Mouse (Mus musculus) T-helper 2 cell (primary cell): ENCODE results near the gene Ush2a.

Experiments
- in situ Hi-C: fragments of 300-600 bp; cut with MboI, MseI; formaldehyde crosslinking; loops from one replicate; pipeline ENCODE4 v1.15.1; 2025; ENCODE audit warnings: high pct_unique_total_duplicates

Gene Ush2a

DNA sequence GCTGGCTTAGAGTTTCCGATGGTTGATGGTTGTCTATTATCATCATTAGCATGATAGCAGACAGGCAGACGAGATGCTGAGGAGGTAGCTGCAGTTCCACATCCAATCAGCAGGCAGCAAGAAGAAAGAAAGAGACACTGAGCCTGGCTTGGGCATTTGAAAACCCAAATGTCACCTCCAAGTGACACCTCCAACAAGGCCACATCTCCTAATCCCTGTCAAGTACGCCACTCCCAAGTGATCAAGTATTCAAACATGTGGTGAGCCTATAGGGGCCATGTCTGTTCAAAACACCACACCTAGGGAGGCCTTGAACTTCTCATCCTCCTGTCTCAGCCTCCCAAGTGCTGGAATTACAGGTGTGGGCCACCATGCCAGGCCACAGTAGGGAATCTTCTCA is 501.9 kb downstream of the Ush2a start:
- in situ Hi-C loops, result no loop called here

DNA sequence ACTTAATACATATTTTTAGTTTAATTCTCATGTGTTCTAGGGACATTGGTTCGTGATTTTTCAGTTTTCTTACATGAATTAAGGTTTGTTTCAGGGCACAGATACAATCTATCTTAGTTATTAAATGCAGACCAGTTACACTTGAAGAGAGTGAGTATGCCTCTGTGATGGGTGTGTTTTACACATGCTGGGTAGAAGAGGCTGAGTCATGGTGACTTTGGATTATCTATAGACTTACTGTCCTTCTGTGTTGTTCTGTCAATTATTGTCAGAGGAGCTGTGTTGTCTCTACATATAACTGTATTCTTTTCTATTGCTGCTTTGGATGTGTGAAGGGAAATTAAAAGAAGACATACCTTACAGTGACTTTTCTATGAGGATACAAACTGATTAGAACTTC is 509.0 kb downstream of the Ush2a start:
- in situ Hi-C loops, result no loop called here

DNA sequence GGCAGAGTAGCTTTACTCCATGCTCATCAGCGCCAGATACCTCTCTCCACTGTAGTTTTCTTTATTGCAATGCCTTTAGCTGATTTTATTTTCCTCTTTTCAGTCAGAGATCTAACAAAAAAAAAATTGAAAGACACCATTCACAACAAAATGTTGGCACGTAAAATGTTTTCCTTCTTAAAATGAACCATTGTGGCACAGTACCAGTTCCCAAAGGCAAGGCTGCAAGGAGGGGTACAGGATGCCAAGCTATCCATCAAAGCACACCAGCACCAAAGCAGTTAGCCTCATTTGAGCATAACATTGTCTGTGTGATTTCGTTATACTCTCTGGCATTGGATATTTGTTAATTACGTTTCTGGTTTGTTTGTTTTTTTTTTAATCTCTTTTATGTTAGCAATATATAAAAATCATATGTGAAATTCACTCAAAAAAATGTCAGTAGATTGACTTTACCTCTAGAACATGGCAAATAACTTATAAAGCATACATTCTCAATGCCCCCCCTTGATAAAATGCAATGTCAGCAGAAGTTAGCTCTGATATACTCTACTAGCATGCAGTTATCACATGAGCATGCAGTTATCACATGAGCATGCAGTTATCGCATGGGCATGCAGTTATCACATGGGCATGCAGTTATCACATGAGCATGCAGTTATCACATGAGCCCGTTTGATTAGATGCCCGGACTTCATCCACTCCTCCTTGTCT is 510.9 kb downstream of the Ush2a start:
- in situ Hi-C loops, result no loop called here

DNA sequence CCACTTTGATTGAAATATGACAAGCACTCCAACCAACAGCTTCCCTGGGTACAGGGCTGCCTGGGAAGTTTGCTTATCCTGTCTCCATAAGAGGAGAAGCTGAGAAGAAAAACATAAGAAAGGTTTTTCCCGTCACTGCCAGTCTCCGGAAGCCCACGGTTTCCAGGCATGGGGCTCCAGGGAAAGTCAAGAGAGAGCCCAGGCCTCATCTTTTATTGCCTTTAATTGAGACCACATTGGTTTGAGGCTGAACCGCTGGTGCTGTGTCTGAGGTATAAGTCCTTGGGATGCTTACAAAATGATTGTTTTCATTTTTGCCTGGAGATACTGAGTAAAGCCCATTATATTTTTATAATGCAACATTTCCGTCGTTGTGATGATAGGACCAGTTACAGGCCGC is 511.8 kb downstream of the Ush2a start:
- in situ Hi-C loops, result no loop called here

DNA sequence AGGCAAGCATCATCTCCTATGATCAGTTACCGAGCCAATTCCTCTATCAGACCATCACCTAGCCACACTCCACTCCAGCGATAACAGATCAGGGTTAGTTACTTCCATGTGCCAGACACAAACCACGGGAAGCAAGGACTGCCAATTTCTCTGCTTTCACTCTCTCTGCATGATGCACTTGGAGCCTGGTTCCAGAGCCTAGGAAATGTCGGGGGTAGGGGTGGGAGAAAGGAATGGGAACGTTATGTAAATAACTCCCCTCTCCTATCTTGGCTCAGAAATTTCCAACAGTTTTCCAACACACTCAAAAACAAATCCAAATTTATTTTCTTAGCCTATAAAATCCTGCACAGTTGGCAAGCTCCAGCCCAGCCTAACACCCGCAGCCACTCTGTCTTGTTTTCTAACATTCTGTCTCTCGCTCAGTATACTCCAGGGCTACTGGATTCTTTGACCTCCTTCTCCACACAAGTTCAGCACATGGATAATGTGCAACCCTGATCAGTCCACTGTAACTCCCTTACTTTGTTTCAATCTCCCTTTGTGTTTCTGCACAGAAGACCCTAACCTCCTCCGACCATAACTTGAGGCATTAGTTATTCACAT is 515.8 kb downstream of the Ush2a start:
- in situ Hi-C loops, result no loop called here

DNA sequence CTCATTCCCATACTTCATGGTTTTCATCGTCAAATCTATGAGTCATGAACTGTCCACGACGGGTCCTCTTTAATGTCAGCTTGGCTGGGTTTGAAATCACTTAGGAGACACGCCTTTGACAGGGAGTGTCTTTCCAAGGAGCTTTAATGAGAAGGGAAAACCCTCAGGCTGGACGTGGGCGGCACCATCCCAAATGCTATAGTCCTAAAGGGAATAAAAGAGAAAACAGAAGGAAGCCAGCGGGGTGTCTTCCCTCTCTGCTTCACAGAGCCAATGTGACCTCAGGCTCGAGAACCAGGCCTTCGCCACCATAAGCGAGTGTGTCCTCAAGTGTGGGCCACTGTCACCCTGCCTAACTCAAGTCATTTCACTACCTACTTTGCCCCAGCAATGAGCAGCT is 523.2 kb downstream of the Ush2a start:
- in situ Hi-C loops, result loop anchor here (10.0 kb wide), 1 partner anchor 100 kb away; no protein-coding TSS in a partner anchor

DNA sequence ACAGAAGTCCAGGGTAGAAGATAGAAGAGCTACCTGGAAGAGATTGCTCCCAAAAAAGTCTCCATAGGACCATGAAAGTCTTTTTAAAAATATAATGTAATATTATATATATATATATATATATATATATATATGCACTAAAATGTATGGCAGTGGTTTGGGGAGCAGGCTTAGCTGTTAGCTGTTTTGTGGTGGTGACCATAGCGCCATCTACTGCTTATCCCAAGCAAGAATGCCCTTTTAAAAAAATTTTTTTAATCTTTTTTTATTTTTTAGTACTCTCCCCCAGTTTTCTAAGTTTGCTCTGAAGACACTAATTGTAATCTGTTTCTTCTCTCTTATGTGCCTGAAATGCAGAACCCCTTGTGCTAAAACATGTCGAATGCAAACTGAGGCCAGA is 543.2 kb downstream of the Ush2a start:
- in situ Hi-C loops, result no loop called here

DNA sequence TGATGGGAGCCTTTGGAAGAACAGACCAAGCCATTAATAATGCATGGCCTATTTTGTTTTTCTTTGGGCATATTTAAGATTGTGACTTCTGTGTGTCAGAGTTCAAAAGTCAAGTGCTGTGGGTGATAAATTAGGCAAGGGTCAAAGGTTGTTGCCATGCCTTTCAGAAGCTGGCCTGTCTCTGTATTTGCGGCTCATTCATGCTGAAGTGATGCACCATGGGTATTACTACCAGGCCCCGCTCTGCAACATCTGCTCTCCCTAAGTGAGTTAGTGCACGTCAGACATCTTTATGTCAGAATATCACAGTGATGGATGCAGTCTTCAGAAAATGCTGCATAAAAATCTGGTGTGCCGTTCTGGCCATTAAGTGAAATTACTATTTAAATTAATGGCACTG is 544.0 kb downstream of the Ush2a start:
- in situ Hi-C loops, result no loop called here

DNA sequence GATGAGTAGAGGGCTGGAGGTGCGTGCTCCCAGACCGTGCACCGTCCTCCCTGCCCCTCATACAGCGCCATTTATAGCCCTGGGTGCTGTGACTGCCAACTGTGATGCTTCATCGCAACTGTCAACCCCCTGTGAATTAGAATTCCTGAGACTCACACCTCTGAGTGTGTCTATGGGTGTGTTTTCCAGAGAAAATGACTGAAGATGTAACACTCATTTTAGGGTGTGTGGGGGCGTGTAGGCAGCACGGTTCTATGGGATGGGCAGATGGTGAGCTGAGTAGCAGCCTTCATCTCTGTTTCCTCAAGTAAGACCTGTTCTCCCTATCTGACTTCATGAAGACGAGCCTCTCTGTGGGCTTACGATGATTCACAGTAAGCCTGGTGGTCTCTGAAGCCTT is 548.8 kb downstream of the Ush2a start:
- in situ Hi-C loops, result no loop called here

DNA sequence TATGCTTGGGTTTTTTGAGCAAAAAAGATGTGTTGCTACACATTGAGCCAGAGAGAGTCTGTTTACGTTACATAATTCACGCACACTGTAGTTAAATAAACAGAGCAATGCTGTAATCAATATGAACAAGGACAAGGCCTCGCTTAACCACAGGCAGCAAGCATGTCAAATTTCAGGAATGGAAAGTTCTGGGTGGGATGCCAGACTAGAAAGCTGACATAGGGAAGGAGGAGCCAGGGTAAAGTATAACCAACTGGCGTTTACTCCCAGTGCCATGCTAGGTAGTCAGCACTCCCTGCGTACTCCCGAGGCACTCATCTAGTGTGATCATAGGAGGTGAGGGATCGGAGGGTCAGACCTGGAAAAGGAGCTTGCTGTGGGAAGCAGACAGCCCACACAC is 553.2 kb downstream of the Ush2a start:
- in situ Hi-C loops, result no loop called here

DNA sequence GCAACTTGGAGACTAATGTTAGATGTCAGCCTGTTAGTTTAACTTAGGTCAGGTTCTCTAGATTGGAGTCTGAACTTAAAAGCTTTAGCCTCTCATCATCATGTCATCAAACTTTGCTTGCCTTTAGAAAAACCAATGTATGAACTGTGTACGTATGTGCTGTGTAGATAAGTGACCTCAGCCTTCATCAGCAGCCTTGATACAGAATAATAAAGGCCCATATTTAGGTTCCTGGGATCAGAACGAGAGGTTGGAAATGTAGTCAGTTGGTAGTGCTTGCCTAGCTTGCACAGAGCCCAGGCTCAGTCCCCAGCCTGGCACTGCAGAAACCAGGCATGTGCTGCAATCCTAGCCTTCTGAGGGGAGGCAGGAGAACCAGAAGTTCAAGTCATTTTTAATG is 562.4 kb downstream of the Ush2a start:
- in situ Hi-C loops, result no loop called here

DNA sequence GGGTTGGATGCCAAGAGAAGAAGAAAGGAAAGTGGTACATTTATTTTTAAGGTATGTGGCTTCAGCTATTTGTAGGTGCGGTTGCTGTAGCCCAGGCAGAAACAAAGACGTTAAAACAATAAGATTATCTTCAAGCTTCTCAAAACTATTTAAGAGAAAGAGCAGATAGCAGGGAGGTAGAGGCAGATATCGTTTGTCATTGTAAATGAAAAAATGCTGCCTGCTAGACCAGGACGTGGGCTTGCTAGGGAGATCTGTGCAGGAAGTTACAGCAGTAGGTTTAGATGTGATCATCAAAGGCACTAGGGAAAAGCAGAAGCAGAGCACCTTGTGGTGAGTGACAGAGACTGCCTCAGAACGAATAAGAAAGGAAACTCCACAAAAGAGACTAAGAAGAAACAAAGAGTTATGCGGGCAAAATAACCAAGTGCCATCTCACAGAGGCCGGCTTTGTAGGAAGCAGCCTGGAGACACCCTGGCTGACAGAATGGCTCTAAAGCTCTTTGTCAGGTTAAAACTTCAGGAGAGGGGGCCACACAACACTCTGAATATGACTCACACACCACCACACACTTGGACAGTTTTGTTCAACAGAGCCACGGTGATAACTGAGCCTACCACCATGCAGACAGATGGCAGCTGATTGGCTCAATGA is 563.2 kb downstream of the Ush2a start:
- in situ Hi-C loops, result no loop called here

DNA sequence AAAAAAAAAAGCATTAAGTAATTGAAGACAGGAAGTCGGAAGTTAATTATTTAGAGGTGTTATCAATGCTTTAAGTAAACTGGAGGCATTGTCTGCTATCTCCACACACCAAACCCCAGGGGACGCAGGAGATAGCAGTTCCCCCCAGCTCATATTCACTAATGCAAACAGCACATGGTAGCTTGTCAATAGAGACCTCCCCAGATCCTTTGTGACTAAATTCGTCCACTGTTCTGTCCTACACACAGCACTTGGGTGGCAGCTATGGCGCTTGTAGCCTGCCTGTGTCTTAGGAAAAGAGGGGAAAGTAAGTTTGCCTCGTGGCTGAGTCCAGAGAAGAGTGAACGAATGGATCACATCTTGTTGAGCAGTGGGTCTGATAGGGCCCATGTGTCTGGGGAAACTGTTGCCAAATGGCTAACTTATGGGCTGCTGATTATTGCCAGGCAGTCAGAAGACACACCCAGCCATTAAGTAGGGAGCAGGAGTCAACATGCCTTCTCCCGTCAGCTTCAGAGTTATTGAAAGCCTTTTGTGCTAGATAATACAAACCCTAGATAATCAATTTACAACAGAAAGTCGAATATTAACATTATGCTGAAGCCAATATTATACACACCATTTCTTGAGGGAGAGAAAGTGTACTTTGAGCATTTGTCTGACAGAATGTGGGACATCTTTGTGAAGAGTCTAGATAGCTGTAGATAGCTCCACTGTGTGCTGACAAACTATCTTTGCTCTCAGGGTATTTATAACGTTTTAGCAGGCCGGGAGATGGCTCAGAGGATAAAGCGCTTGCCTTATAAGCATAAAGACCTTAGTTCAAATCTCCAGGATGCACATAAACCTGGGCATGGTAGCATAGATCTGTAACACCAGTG is 568.9 kb downstream of the Ush2a start:
- in situ Hi-C loops, result no loop called here

DNA sequence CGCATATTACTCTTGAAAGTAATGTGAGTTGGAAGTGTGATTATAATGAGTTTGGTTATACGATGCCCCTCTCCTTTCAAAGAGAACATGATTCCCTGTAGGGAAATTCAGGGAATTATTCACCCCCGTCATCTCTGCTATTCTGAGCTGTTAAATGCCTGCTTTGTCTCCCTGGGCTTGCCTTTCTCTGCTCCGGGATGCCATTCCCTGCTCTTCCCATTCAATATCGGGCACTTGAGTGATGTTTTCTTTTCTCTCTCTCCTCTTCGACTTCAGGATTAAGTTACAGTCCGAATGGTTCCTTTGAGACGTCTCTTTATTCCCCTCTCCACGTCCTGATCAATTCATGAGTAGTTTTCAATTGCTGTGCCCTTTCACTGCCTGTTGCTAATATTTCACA is 572.1 kb downstream of the Ush2a start:
- in situ Hi-C loops, result no loop called here

DNA sequence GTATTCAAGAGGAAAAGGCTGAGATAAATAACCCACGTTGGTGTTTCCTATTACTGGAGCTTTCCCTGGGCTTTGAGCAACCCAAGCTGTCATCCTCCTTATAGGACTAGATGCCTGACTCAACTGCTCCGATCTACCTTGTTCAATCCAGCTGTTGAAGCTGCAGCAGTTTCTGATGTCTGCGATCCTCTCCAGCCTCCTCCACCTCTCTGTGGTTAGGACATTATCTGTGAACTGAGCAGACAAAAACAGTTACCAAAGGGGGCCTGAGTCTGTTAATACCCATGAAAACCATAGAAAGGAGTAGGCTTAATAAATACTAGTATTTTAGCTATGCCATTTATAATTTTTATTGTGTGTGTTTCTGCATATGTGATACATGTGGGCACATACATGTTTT is 572.9 kb downstream of the Ush2a start:
- in situ Hi-C loops, result no loop called here

DNA sequence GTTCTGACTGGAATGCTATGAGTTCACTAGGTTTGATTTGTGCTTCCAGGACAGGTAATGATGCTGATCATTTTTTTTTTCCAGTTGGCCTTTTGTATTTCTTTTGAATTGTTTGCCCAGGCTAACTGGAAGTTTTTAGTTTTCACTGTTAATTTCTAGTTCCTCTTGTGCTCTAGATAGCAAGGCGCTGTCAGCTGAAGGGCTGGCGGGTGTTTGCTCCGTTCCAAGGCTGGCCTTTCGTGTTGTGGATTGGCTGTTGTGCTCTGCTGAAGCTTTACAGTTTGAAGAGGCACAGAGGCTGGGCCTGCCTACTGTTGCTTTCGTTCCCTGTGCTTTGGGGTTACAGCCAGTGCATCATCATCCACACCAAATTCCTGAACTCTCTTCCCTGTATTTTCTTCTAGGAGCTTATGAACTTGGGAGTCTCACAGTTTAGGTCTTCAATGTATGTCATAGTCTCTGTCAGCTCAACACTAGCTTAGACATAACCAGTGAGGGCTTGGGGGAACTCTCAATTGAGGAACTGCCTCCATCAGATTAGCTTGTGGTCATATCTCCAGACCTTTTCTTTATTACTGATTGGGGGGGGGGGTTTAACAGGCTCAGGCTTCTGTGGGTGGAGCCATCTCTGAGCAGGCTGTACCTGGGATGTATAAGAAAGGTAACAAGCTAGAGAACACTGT is 575.9 kb downstream of the Ush2a start:
- in situ Hi-C loops, result no loop called here

DNA sequence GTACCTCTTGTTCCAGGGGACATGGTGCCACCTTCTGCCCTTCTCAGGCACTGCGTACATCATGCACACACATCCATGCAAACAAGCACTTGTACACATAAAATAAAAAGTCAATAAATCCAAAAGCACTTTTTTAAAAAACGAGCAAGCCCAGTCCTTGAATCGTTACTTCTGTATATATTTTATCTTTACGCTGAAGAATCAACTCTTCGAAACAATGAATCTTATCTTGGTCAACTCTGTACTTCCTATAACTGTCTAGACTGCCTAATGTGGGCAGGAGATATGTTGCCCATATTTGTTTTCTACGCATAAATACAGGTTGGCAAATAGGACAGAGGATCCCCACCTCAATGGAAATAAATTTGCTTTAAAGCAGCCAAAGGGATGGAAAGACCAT is 585.4 kb downstream of the Ush2a start:
- in situ Hi-C loops, result no loop called here

DNA sequence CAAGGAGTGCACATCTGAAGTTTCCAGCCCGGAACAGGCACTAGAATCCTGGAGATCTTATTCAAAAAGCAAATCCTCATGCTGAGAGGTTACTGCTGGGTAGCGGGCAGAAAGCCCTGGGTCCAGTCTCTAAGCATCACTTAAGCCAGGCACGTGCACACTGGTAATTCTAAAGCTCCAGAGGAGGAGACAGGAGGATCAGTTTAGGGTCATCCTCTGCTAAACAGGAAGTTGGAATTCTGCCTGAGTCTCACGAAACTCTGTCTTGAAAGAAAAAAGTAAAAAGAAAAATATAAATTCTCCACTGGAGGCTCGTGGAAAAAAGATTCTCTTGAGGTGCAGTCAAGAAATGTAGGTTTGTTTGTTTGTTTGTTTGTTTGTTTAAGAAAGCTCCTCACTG is 591.0 kb downstream of the Ush2a start:
- in situ Hi-C loops, result no loop called here

DNA sequence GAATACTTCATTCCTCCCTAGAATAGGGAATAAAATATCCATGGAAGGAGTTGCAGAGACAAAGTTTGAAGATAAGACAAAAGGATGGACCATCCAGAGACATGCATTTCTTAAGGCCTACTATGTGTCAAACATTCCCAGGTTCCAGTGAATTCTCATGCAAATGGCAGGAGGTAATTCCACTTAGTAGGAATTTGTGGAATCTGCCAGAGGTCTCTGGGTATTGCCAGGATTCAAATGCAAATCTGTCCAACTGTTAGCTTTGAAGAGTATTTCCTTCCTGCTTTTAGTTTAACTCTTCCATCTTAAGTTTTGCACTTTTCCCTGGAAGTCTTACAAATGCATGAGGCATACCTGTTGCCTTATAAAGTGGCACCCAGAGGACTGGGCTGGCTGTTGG is 592.4 kb downstream of the Ush2a start:
- in situ Hi-C loops, result no loop called here

DNA sequence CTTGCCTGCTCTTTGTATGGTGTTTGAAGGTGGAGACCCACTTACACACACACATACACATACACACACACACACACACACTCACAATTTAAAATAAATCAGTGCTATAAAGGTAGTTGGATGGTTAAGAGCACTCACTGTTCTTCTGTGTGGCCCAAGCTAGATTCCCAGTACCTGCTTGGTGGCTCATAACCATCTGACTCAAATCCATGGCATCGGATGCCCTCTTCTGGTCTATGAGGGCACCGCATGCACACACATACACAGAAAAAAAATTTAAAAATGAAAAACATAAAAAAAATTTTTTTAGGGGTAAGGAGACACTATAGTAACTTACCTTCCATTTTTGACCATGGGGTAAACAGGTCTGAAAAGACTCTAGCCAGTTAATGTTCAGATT is 593.2 kb downstream of the Ush2a start:
- in situ Hi-C loops, result no loop called here

DNA sequence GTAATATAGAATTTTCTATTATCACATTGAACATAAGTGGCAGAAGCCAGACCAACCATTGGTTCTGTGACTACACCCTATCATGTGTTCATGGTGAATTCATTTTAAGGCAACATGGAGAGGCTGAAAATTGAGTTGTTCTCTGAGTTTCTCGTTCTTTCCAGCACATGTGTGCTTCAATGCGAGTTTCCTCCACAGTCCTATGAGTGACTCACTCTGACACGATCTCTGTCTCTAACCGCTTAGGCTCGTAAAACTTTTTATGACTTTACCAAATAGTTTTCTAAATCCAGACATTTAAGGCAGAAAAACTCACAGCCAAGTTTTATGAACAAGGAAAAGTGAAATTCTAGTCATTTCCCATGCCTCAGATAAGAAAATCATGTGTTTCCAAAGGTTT is 597.9 kb downstream of the Ush2a start:
- in situ Hi-C loops, result no loop called here

DNA sequence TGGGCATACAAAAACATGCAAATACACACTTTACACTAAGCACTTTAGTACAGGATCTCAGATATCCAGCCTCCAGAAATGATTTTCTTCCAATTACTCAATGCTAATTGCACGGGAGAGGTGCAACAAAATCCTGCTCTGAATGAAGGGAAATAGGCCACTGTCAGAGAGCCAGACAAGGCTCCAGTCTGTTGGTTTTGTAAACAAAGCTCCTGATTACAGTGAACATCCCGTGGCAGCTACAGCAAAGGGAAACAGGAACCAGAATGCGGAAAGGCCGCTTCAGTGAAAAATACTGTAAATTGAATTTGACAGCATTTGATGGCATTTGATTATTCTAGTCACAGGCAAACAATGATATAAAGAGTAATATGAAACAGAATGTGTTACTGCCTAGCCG is 604.1 kb downstream of the Ush2a start:
- in situ Hi-C loops, result no loop called here
